Mouse (Mus musculus) frontal cortex, postnatal 36 days (tissue): ENCODE data around the gene Taar7b.

Source experiments
- DNase-seq, 2 experiments: peaks; one replicate each; pipeline ENCODE4 v3.0.0; 2022; ENCODE audit warnings: low spot score in 2 of 2

Taar7b gene

GRCm38 (mm10) chr10:23999639-24000038 is at the start of gene Taar7b:
Taar7b (plus strand) TSS chr10:23999939.
- no peak for DNase-seq

- DNase-seq: no peak
These were observed 48.0 kb upstream of the Taar7b start for GRCm38 (mm10) chr10:23951714-23952113.

- DNase-seq: no peak
These were observed 40.7 kb upstream of the Taar7b start for GRCm38 (mm10) chr10:23959071-23959470.

- no peak for DNase-seq
These were observed 39.3 kb upstream of the Taar7b start, which contains the start of gene Taar4 for GRCm38 (mm10) chr10:23960444-23960915. Taar4 (plus strand) TSS chr10:23960494.

- no peak for DNase-seq
These were observed 36.3 kb upstream of the Taar7b start for GRCm38 (mm10) chr10:23963444-23963843.

GRCm38 (mm10) chr10:23964921-23965610 is 34.7 kb upstream of the Taar7b start:
- DNase-seq: no peak

- no peak for DNase-seq
These were observed 29.0 kb upstream of the Taar7b start, which contains the start of gene Taar5 for GRCm38 (mm10) chr10:23970656-23971165. Taar5 (plus strand) TSS chr10:23970706.

GRCm38 (mm10) chr10:23971256-23971655 is 28.5 kb upstream of the Taar7b start:
- DNase-seq: no peak

- no peak for DNase-seq
These were observed 21.8 kb upstream of the Taar7b start for GRCm38 (mm10) chr10:23977958-23978357.

GRCm38 (mm10) chr10:23978901-23979705 is 20.6 kb upstream of the Taar7b start:
- peak; percentile 57 to 70 for DNase-seq

GRCm38 (mm10) chr10:23985546-23985945 is 14.2 kb upstream of the Taar7b start, which contains the start of gene Taar6:
Taar6 (minus strand) TSS chr10:23985646.
- DNase-seq: no peak

GRCm38 (mm10) chr10:23986419-23986818 is 13.3 kb upstream of the Taar7b start:
- DNase-seq: no peak

GRCm38 (mm10) chr10:23993381-23993780 is 6.4 kb upstream of the Taar7b start, which contains the start of gene Taar7a:
Taar7a (minus strand) TSS chr10:23993481.
- no peak for DNase-seq

GRCm38 (mm10) chr10:24006442-24006841 is 6.7 kb downstream of the Taar7b start:
- no peak for DNase-seq

- no peak for DNase-seq
These were observed 7.3 kb downstream of the Taar7b start for GRCm38 (mm10) chr10:24007034-24007433.

GRCm38 (mm10) chr10:24008143-24008542 is 8.4 kb downstream of the Taar7b start:
- DNase-seq: no peak

GRCm38 (mm10) chr10:24026922-24027321 is 27.2 kb downstream of the Taar7b start, which contains the start of gene Taar7d:
Taar7d (plus strand) TSS chr10:24027222.
- DNase-seq: no peak

GRCm38 (mm10) chr10:24031347-24031746 is 31.6 kb downstream of the Taar7b start:
- no peak for DNase-seq

GRCm38 (mm10) chr10:24037314-24037713 is 37.6 kb downstream of the Taar7b start, which contains the start of gene Taar7e:
Taar7e (plus strand) TSS chr10:24037614.
- DNase-seq: no peak

GRCm38 (mm10) chr10:24040120-24040869 is 40.6 kb downstream of the Taar7b start:
- no peak for DNase-seq

GRCm38 (mm10) chr10:24049210-24049609 is 49.5 kb downstream of the Taar7b start, which contains the start of gene Taar7f:
Taar7f (plus strand) TSS chr10:24049510.
- no peak for DNase-seq
